Mouse (Mus musculus) layer of hippocampus, postnatal 14 days (tissue): ENCODE measurements around the gene Dhh. TPM values are rescaled to one million over a fixed set of nuclear protein-coding genes. Genes with fewer than 3 reads are reported as not detected.

Experiments used
- DNase-seq, 2 experiments: peaks; one replicate each; pipeline ENCODE4 v3.0.0; 2021 to 2022; ENCODE audit warnings: low spot score in 2 of 2, mixed read lengths in 1 of 2
- total RNA-seq, 2 experiments: library from RNA; stranded (reverse); gene quantifications; 2 replicates each; pipeline ENCODE4 v1.2.3; 2021

Gene Dhh
- total RNA-seq, 2 experiments from 2014 or later: 0.31 to 0.35 TPM

GRCm38 (mm10) chr15:98852071-98852470 is 46.3 kb downstream of the Dhh start:
- DNase-seq: no peak

DNA sequence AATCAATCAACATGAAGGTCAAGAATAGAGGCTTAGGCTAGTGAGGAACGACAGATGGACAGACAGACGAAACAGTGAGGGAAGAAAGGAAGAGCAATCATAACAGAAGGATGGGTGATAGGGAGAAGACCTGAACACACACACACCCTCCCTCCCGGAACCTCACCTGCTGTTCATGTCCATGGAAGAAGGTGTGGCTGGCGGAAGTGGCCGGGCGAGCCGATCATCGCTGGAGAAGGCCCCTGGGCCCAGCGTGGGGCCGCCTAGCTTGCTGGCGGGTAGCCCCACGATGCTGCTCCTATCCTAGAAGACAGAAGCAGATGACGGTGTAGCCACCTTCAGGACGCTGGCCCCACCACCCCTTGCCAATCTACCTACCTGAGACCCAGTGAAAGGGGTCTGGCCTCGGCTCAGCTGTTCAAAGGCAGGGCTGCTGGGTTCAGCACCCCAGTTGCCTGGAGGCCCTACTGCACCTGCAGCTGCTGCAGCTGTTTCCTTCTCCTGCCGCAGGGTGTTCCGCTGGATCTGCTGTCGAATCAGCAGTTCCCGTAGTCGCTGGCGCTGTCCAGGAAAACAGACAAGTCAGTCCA is 47.0 kb downstream of the Dhh start:
- no peak for DNase-seq

DNA sequence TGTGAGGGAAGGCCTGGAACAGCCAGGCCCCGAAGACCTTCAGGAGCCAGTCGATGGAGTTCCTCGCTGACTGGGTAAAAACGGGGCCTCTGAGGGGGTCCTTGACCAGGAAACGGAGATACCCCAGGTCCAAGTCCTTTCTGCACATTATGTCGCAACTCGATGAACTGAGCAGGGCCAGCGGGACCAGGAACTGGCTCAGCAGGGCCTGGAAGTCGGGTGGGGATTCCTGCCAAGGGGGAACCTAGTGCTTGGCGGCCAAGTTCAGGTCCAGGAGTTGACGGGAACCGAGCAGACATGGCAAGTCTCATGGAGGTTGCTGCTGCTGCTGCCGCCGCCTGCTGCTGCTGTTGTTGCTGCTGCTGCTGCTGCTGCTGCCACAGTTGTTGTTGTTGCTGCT is 47.7 kb downstream of the Dhh start:
- no peak for DNase-seq

GRCm38 (mm10) chr15:98849956-98850600 is 48.3 kb downstream of the Dhh start:
- no peak for DNase-seq

DNA sequence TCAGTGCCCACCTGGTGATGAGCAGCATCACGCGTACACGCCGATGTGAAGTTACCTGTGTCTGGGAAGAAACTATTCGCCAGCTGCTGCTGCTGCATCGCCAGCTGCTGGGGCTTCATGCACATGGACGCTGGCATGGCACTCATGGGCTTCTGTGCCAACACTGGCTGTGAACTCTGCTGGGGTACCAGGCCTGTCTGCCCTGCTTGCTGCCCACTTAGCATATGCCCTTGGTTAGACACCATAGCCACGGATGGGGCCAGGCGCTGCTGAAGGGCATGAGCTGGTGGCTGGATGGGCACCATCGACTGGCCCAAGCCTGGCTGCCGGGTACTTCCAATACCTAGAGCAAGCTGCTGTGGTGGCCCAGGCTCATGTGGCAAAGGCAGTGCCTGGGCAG is 49.2 kb downstream of the Dhh start:
- no peak for DNase-seq

GRCm38 (mm10) chr15:98846140-98846539 is 52.2 kb downstream of the Dhh start:
- DNase-seq: no peak

- DNase-seq: no peak
Observed at GRCm38 (mm10) chr15:98845149-98845548, 53.2 kb downstream of the Dhh start.

GRCm38 (mm10) chr15:98843595-98844223 is 54.6 kb downstream of the Dhh start:
- DNase-seq: no peak

Other genes starting within 250 kb of the Dhh start
- 10 to 100 TPM; 60.3 to 70.2 TPM for gene Ddx23, start 235.6 kb downstream of the Dhh start, total RNA-seq
- 10 to 100 TPM; 18.8 to 21.5 TPM for gene Rnd1, start 221.1 kb downstream of the Dhh start, total RNA-seq
- gene Ccdc65, start 190.3 kb downstream of the Dhh start, total RNA-seq: 10 to 100 TPM in 1 of 2 experiments, 1 to 10 TPM in 1; 8.9 to 10.1 TPM
- 1 to 10 TPM; 1.3 to 2.7 TPM for gene Fkbp11, start 170.3 kb downstream of the Dhh start, total RNA-seq
- gene Arf3, start 135.3 kb downstream of the Dhh start, total RNA-seq: 100 to 1,000 TPM; 791 to 794 TPM
- under 1 TPM; 0.41 to 0.48 TPM for gene Wnt10b, start 120.4 kb downstream of the Dhh start, total RNA-seq
- gene Wnt1, start 108.7 kb downstream of the Dhh start, total RNA-seq: not detected
- gene Ddn, start 89.0 kb downstream of the Dhh start, total RNA-seq: 100 to 1,000 TPM; 747 to 793 TPM
- gene Prkag1, start 67.0 kb downstream of the Dhh start, total RNA-seq: 10 to 100 TPM; 44.5 to 46.2 TPM
- 10 to 100 TPM; 71.7 to 83.1 TPM for gene Kmt2d, start 27.3 kb downstream of the Dhh start, total RNA-seq
- 1 to 10 TPM; 8.1 to 9.3 TPM for gene Rhebl1, start 4.0 kb downstream of the Dhh start, total RNA-seq
- gene Lmbr1l, start 19.7 kb upstream of the Dhh start, total RNA-seq: 10 to 100 TPM; 13.7 to 17.9 TPM
- 100 to 1,000 TPM; 661 to 671 TPM for gene Tuba1b, start 36.0 kb upstream of the Dhh start, total RNA-seq
- not detected for gene Gm49450, start 55.0 kb upstream of the Dhh start, total RNA-seq
- gene Tuba1a, start 55.2 kb upstream of the Dhh start, total RNA-seq: 1,000 to 10,000 TPM; 2,120 to 2,322 TPM
- gene Tuba1c, start 131.4 kb upstream of the Dhh start, total RNA-seq: 100 to 1,000 TPM; 119 to 162 TPM
- gene Prph, start 156.6 kb upstream of the Dhh start, total RNA-seq: 1 to 10 TPM; 3.7 to 5.1 TPM
- gene Troap, start 176.0 kb upstream of the Dhh start, total RNA-seq: 1 to 10 TPM; 1.2 to 2.6 TPM
- under 1 TPM in 1 of 2 experiments, not detected in 1; 0.44 TPM for gene C1ql4, start 189.3 kb upstream of the Dhh start, total RNA-seq
- under 1 TPM in 1 of 2 experiments, not detected in 1; 0.28 TPM for gene Dnajc22, start 194.6 kb upstream of the Dhh start, total RNA-seq
- 10 to 100 TPM; 35.2 to 38.6 TPM for gene Spats2, start 227.4 kb upstream of the Dhh start, total RNA-seq